Mouse (Mus musculus): Measurements from ENCODE around the gene Dglucy. TPM values are rescaled to one million over a fixed set of nuclear protein-coding genes. Genes with fewer than 3 reads are reported as not detected.

Gene Dglucy
- total RNA-seq (2023), result 15.8 TPM

DNA sequence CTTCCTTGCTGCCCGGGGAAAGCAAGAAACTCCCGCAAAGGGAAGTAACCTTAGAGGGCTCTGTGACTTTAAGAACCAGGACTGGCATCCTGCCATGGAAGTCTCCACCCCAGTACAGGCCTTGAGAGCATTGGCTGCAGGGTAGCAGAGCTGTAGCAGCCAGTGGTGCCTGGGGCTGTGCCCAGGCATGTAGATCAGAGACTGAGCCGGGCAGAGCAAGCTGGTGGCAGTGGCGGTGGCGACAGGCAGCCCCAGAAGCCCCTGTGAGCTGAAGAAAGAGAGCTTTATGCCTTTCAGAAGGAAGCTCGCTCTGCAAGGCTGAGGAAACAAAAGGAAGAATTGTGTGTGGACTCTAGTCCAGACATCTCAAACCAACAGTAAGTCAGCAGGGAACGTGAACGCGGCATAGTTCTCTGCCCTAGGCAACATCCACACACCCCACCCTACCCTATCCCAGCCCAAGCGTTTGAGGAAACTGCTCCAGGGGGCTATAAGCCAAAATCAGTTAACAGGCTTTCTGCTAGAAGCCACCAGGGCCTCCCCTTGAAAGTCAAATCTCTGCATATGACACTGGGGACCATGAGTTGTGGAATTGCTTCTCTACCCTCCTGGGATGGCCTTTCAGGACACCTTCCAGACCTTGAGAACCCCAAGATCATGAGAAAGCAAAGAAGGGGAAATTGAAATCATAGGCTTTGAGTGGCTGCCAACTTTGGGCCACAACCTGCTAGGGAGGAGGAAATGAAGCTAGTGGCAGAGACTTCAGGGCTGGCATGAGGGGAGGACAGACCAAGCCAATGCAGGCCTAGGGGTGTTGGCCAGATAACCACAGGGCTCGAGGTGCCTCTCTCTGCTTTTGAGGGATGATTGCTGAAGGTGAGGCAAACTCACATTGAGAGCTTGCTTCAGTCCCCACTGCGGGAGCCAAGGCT lies at the start of gene Dglucy:
Gene Dglucy, plus strand, starts transcription at position 124 of the 932 bp plus-strand sequence.

DNA sequence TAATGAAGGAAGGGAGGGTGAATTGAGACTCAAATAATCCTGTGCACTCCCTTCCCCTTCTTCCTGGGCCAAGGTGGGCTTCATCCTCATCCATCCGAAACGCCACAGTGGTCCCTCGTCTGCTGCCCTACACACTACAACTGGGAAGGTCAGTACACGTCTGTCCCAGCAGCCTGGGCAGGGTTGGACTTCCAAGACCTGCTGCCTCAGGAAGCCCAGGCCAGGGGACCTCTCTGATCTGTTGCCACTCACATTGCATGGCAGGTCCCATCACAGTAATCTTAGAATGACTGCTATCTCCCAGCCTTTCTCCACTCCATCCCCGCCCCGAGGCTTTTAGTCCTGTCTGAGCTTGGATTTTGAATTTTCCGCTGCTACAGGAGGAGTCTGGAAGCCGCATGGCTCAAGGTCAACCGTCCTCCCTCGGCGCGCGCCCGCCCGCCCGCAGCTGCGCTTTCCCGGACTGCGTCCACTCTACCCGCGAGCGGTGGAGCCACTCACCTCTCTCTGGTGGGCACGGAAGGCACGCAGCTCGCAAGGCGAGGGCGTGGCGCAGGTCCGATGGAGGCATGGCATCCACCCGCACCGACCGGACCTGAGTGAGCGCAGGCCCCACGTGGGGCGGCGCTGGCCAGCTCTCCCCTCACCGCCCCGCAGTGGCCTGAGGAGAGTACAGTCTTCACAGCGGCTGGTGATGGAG lies 128.9 kb downstream of the Dglucy start, which contains the start of gene Gpr68:
Gene Gpr68, minus strand, starts transcription at position 601 of the 700 bp plus-strand sequence.

Other genes starting within 250 kb of the Dglucy start
- 19.8 TPM for gene Rps6ka5, start 52.1 kb upstream of the Dglucy start, total RNA-seq (2023)
- 45.9 TPM for gene Gpr68, start 129.1 kb downstream of the Dglucy start, total RNA-seq (2023)
- gene Ccdc88c, start 250.0 kb downstream of the Dglucy start, total RNA-seq (2023), result 441 TPM

Measured in CD4-positive naive resting alpha-beta T cell, adult 76 days (primary cell).